Mouse (Mus musculus): ENCODE measurements around the gene Ripk1. TPM values are rescaled to one million over a fixed set of nuclear protein-coding genes. Genes with fewer than 3 reads are reported as not detected.
A peak's percentile ranks its signal among the peaks of the same experiment; 100 is the strongest.

Ripk1 gene
- polyA plus RNA-seq, 1 experiment from 2014 or later: 7.3 TPM

- no peaks in the 10 kb centered on the region for H3K36me3 ChIP-seq
- peaks cover 14% of the 10 kb centered on the region for H3K4me1 ChIP-seq (replicated peaks)
- peak overlapping the region; percentile 80 for H3K4me2 ChIP-seq
- H3K4me3 ChIP-seq: peak overlapping the region; percentile 86
- no peaks in the 10 kb centered on the region for H3K27me3 ChIP-seq
- peak overlapping the region; percentile 91 for H3K27ac ChIP-seq (replicated peaks)
- H3K9ac ChIP-seq: peak overlapping the region; percentile 88
- H3K9me3 ChIP-seq: no peaks in the 10 kb centered on the region
- no peak for ATAC-seq (ENCODE audit: low FRiP score, low read depth)
- 8% methylated on average over 5 of the region's 5 CpGs for WGBS
Measured at GRCm38 (mm10) chr13:34003058-34003457, 895 bp downstream of the Ripk1 start.

GRCm38 (mm10) chr13:34007234-34007633 is 5.1 kb downstream of the Ripk1 start:
- Histone ChIP-seq H3K4me3 (no peak overlapping the region), H3K27ac (replicated peaks) (no peak overlapping the region), H3K9me3 (no peaks in the 10 kb centered on the region), H3K27me3 (no peaks in the 10 kb centered on the region), H3K4me2 (no peak overlapping the region), H3K9ac (no peak overlapping the region), H3K4me1 (replicated peaks) (peaks cover 6% of the 10 kb centered on the region), H3K36me3 (peaks cover 11% of the 10 kb centered on the region; the same call in 1 of the 2 replicates)
- ATAC-seq (ENCODE audit: low FRiP score, low read depth): no peak
- WGBS: 81% methylated on average over 2 of the region's 2 CpGs

- Histone ChIP-seq H3K4me3 (no peak overlapping the region), H3K27ac (replicated peaks) (no peak overlapping the region), H3K4me1 (replicated peaks) (no peaks in the 10 kb centered on the region), H3K36me3 (peaks cover 62% of the 10 kb centered on the region), H3K9ac (no peak overlapping the region), H3K4me2 (no peak overlapping the region), H3K9me3 (no peaks in the 10 kb centered on the region), H3K27me3 (no peaks in the 10 kb centered on the region)
- peak; percentile 89 for ATAC-seq (ENCODE audit: low FRiP score, low read depth)
- 86% methylated on average over 9 of the region's 9 CpGs for WGBS
Measured at GRCm38 (mm10) chr13:34016927-34017569, 14.9 kb downstream of the Ripk1 start.

- Histone ChIP-seq H3K4me2 (no peak overlapping the region), H3K9ac (no peak overlapping the region), H3K27me3 (no peaks in the 10 kb centered on the region), H3K4me3 (no peak overlapping the region), H3K9me3 (no peaks in the 10 kb centered on the region), H3K4me1 (replicated peaks) (no peaks in the 10 kb centered on the region), H3K36me3 (peaks cover 66% of the 10 kb centered on the region), H3K27ac (replicated peaks) (no peak overlapping the region)
- 81% methylated on average over 1 of the region's 1 CpGs for WGBS
- no peak for ATAC-seq (ENCODE audit: low FRiP score, low read depth)
Measured at GRCm38 (mm10) chr13:34018521-34018920, 16.4 kb downstream of the Ripk1 start.

- Histone ChIP-seq H3K9ac (no peak overlapping the region), H3K9me3 (no peaks in the 10 kb centered on the region), H3K36me3 (peaks cover 44% of the 10 kb centered on the region), H3K4me1 (replicated peaks) (no peaks in the 10 kb centered on the region), H3K27ac (replicated peaks) (no peak overlapping the region), H3K4me3 (no peak overlapping the region), H3K4me2 (no peak overlapping the region), H3K27me3 (no peaks in the 10 kb centered on the region)
- WGBS: 86% methylated on average over 2 of the region's 2 CpGs
- no peak for ATAC-seq (ENCODE audit: low FRiP score, low read depth)
Measured at GRCm38 (mm10) chr13:34021998-34022397, 19.8 kb downstream of the Ripk1 start.

- Histone ChIP-seq H3K4me3 (no peak overlapping the region), H3K4me2 (no peak overlapping the region), H3K9ac (no peak overlapping the region), H3K9me3 (no peaks in the 10 kb centered on the region), H3K36me3 (peaks cover 48% of the 10 kb centered on the region), H3K27ac (replicated peaks) (no peak overlapping the region), H3K4me1 (replicated peaks) (peaks cover 6% of the 10 kb centered on the region), H3K27me3 (no peaks in the 10 kb centered on the region)
- no peak for ATAC-seq (ENCODE audit: low FRiP score, low read depth)
- WGBS: 71% methylated on average over 2 of the region's 2 CpGs
Measured at GRCm38 (mm10) chr13:34032041-34032440, 29.9 kb downstream of the Ripk1 start.

GRCm38 (mm10) chr13:34035424-34035823 is 33.3 kb downstream of the Ripk1 start:
- ATAC-seq (ENCODE audit: low FRiP score, low read depth): no peak
- H3K9me3 ChIP-seq: no peaks in the 10 kb centered on the region
- H3K36me3 ChIP-seq: peaks cover 28% of the 10 kb centered on the region
- no peak overlapping the region for H3K27ac ChIP-seq (replicated peaks)
- no peak overlapping the region for H3K9ac ChIP-seq
- WGBS: 94% methylated on average over 3 of the region's 3 CpGs
- H3K4me1 ChIP-seq (replicated peaks): peaks cover 24% of the 10 kb centered on the region
- H3K27me3 ChIP-seq: no peaks in the 10 kb centered on the region
- no peak overlapping the region for H3K4me3 ChIP-seq
- no peak overlapping the region for H3K4me2 ChIP-seq

GRCm38 (mm10) chr13:34036726-34037125 is 34.6 kb downstream of the Ripk1 start:
- no peak overlapping the region for H3K4me3 ChIP-seq
- H3K27me3 ChIP-seq: no peaks in the 10 kb centered on the region
- H3K4me1 ChIP-seq (replicated peaks): peaks cover 24% of the 10 kb centered on the region
- WGBS: 80% methylated on average over 5 of the region's 5 CpGs
- H3K9ac ChIP-seq: no peak overlapping the region
- H3K27ac ChIP-seq (replicated peaks): peak overlapping the region; percentile 93
- ATAC-seq (ENCODE audit: low FRiP score, low read depth): no peak
- H3K9me3 ChIP-seq: no peaks in the 10 kb centered on the region
- peak overlapping the region; percentile 83; the same call in 1 of the 2 replicates for H3K4me2 ChIP-seq
- peaks cover 24% of the 10 kb centered on the region for H3K36me3 ChIP-seq

GRCm38 (mm10) chr13:34037172-34038055 is 35.3 kb downstream of the Ripk1 start, which contains the start of gene Bphl:
Bphl (plus strand) TSS chr13:34037597.
- Histone ChIP-seq H3K36me3 (peaks cover 21% of the 10 kb centered on the region), H3K9me3 (no peaks in the 10 kb centered on the region), H3K27ac (replicated peaks) (peak within 1 kb of the TSS; percentile 93), H3K9ac (peak within 1 kb of the TSS; percentile 95), H3K4me3 (peak within 1 kb of the TSS; percentile 88), H3K27me3 (no peaks in the 10 kb centered on the region), H3K4me2 (peak within 1 kb of the TSS; percentile 83), H3K4me1 (replicated peaks) (peaks cover 24% of the 10 kb centered on the region)
- ATAC-seq (ENCODE audit: low FRiP score, low read depth): peak; percentile 97
- under 1% methylated on average over 37 of the region's 37 CpGs for WGBS

GRCm38 (mm10) chr13:34038056-34038432 is 35.9 kb downstream of the Ripk1 start:
- H3K36me3 ChIP-seq: peaks cover 15% of the 10 kb centered on the region
- H3K9ac ChIP-seq: peak overlapping the region; percentile 95
- peaks cover 24% of the 10 kb centered on the region for H3K4me1 ChIP-seq (replicated peaks)
- H3K9me3 ChIP-seq: no peaks in the 10 kb centered on the region
- H3K4me3 ChIP-seq: peak overlapping the region; percentile 88
- WGBS: 39% methylated on average over 5 of the region's 5 CpGs
- H3K4me2 ChIP-seq: peak overlapping the region; percentile 83
- H3K27ac ChIP-seq (replicated peaks): peak overlapping the region; percentile 93
- ATAC-seq (ENCODE audit: low FRiP score, low read depth): peak; percentile 1; the same call in 1 of the 2 replicates
- no peaks in the 10 kb centered on the region for H3K27me3 ChIP-seq

GRCm38 (mm10) chr13:34038901-34039341 is 36.8 kb downstream of the Ripk1 start:
- Histone ChIP-seq H3K9me3 (no peaks in the 10 kb centered on the region), H3K9ac (0 out of 2 replicates have a peak overlapping the region, but pooled peaks have one; percentile 29), H3K4me3 (peak overlapping the region; percentile 88), H3K4me2 (peak overlapping the region; percentile 83), H3K4me1 (replicated peaks) (peaks cover 24% of the 10 kb centered on the region), H3K36me3 (peaks cover 6% of the 10 kb centered on the region), H3K27me3 (no peaks in the 10 kb centered on the region), H3K27ac (replicated peaks) (no peak overlapping the region)
- no peak for ATAC-seq (ENCODE audit: low FRiP score, low read depth)
- WGBS: 50% methylated on average over 8 of the region's 8 CpGs

- Histone ChIP-seq H3K4me2 (no peak overlapping the region), H3K9me3 (no peaks in the 10 kb centered on the region), H3K4me3 (no peak overlapping the region), H3K36me3 (0 out of 2 replicates have a peak, but pooled peaks cover 4% of the 10 kb centered on the region), H3K4me1 (replicated peaks) (peaks cover 24% of the 10 kb centered on the region), H3K27me3 (no peaks in the 10 kb centered on the region), H3K27ac (replicated peaks) (no peak overlapping the region), H3K9ac (no peak overlapping the region)
- 92% methylated on average over 3 of the region's 3 CpGs for WGBS
- ATAC-seq (ENCODE audit: low FRiP score, low read depth): no peak
Measured at GRCm38 (mm10) chr13:34040091-34040490, 37.9 kb downstream of the Ripk1 start.
